Mouse (Mus musculus) mature B cell (primary cell): Measurements from ENCODE around the gene Olfr986.
"Not testable (repeated sequence)": the region's sequence is repeated elsewhere in the genome, so short reads cannot be mapped to it uniquely, and the experiment has no call there.

Source experiments
- in situ Hi-C: fragments of 300-500 bp; cut with MboI; formaldehyde crosslinking; loops from 2 replicates; pipeline ENCODE4 v1.14.3; 2019

The Olfr986 gene

GRCm38 (mm10) chr9:40180620-40181019, at the start of gene Olfr986:
Gene Olfr986 (plus strand): TSS chr9:40180920.
- in situ Hi-C loops, result no loop called here

DNA sequence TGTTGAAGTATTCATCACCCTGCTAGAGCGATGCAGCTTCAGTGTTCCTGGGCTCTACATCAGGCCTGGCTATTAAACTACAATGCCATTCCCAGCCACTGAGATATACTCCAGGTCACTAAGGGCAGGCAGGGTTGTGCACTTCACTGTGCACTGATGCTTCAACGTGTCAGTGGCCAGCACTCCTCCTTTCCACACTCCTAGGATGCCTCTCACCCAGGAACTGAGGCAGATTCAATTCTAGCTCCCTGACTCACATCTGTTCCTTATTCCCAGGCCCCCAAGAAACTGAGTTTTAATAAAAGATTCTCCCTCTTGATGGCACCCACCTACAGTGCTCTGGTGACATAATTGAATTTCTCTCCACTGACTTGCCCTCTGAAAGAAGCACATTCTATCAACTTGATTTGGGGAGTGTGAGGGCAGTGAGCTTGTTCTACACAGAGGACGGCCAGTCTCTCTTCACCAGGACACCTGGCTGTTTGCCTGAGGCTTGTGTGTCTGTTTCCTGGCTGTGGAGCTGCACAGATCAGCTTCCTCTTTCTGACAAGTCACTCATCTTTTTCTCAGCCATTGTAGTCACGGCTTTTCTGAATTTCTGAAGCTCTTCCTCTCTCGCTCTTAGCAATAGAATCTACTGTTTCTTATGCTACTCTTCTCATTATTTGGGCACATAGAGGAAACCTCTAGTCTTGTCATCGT, 43.6 kb upstream of the Olfr986 start:
- in situ Hi-C loops, result no loop called here

DNA sequence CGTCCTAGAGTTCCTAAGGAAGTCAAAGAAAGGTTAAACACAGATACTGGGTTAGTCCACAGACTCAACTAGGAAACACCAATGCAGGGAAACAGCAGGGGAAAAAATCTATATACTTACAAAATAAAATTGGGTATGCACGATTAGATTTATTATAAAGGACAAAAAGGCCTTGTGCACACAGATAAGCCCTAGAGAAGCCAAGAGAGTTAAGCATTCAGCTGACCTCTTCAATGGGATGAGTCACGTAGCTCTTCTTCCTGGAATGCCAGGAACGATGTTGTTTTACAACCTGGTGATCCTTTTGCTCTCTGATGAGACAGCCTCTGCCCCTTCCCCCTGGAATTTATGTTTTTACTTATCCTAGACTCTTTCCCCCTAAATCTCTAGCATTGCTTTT, 41.2 kb upstream of the Olfr986 start:
- in situ Hi-C loops, result no loop called here

DNA sequence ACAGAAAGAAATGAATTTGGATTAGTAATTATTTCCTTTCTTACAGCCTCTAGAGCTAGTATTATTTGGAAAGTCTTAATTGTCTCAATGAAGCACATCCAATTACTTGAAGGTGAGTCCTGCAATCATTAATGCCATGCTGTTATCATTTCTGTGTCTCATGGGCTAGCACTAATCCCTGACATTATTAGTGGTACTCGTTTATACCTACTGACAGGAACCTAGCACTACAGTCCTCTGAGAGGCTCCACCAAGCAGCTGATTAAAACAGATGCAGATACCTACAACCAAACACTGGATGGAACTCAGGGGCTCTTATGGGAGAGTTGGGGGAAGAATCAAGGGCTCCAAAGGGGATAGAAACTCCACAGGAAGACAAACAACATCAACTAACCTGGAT, 39.2 kb upstream of the Olfr986 start:
- in situ Hi-C loops, result no loop called here

DNA sequence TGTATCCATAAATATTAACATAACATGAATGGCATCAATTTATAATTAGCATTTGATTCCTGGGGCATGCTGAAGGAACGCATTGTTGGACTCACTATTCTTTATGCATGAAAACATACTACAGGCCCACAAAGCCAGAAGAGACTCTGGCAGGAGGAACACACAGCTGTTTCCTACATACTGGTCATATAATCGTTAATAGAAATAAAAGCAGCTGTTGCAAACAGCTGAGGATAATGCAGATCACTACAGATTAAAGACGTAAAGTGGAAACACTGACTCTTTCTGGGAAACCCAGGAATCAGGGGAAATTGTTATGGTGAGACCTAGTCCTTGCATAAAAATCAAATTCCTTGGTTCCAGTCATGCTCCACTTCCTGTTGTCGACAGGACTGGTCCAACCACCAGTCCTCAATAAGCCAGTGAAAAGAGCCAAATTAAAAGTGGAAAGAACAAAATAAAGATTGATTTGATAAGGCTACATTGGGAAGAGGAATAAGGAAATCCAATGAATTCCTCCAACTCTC, 25.5 kb upstream of the Olfr986 start:
- in situ Hi-C loops, result no loop called here

GRCm38 (mm10) chr9:40166446-40166845, 14.3 kb upstream of the Olfr986 start:
- in situ Hi-C loops, result no loop called here

DNA sequence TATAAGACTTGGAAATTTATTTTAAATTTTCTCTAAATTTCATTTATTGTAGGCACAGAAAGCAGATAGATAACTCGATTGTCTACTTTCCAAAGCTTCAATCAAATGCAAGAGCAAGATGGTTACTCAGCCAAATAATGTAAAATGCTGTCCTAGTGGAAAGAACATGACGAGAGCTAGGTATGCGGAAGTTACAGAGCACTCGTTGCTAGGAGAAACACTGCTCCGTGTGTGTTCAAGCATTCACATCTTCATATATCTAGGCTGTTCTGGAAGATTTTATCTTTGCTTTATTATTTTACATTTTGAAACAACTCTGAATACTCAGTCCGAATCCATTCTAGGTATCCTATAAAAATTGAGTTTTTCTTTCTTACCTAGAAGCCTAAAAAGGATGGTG, 3.7 kb upstream of the Olfr986 start:
- in situ Hi-C loops, result no loop called here

- in situ Hi-C loops, result not testable (repeated sequence)
Observed at GRCm38 (mm10) chr9:40185166-40185565, 4.4 kb downstream of the Olfr986 start.

- in situ Hi-C loops, result no loop called here
Observed at GRCm38 (mm10) chr9:40191086-40191876, 10.6 kb downstream of the Olfr986 start.

GRCm38 (mm10) chr9:40192098-40193038, 11.6 kb downstream of the Olfr986 start, which contains the start of gene Zfp202:
Gene Zfp202 (plus strand): TSS chr9:40192316.
- in situ Hi-C loops, result no loop called here

DNA sequence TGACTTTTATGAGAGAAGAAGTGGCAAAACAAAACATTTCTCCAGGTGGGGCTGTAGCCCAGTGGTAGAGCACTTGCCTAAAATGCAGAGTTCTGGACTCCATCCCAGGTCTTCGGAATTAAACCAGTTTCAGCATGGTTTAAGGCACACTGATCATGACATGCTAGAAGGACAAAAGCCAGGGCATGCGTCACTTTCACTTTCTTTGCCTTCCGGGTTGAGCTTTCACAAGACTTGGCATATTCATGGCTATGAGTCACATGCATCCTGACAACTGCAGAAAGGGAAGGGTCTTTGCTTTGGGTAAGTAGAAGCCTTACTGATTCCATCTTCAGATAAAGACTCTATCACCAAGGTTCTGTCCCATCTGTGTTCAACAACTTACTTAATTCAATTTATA, 15.3 kb downstream of the Olfr986 start:
- in situ Hi-C loops, result no loop called here

DNA sequence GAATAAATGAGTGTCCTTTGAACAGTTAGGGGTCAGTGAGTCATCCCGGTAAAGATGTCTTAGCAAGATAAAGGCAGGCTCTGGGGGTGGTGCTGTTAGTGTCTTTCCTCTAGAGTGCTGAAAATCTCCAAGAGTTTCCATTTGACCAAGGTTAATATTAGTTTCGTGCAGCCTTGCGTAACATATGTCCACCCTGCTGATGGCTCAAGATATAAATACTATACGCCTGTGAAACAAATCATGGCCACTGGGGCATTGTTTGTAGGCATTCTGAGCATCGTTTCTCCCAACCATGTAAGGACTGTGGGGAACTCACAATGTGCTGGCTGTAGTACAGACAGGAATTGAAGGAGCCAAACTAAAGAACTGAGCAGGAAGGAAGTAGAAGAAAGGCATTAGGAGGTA, 25.8 kb downstream of the Olfr986 start:
- in situ Hi-C loops, result no loop called here

GRCm38 (mm10) chr9:40210744-40211143, 30.0 kb downstream of the Olfr986 start:
- in situ Hi-C loops, result no loop called here

GRCm38 (mm10) chr9:40214058-40214457, 33.3 kb downstream of the Olfr986 start:
- in situ Hi-C loops, result no loop called here

DNA sequence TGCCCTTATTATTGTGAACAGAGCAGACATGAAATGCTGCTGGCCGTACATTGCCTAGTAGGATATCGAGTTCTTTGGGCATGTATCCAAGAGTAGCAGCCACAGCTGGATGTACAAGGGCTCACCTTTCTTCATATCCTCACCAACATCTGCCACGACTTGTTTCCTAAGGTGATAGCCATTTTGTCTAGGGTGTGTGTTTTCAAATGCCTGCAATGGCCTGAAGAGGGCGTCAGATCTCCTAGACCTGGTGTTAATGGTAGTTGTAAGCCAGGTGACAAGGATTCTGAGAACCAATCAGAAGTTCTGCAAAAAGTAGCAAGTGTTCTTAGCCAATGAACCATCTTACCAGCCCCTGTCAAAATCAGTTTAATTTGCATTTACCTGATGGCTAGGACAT, 35.9 kb downstream of the Olfr986 start:
- in situ Hi-C loops, result no loop called here

DNA sequence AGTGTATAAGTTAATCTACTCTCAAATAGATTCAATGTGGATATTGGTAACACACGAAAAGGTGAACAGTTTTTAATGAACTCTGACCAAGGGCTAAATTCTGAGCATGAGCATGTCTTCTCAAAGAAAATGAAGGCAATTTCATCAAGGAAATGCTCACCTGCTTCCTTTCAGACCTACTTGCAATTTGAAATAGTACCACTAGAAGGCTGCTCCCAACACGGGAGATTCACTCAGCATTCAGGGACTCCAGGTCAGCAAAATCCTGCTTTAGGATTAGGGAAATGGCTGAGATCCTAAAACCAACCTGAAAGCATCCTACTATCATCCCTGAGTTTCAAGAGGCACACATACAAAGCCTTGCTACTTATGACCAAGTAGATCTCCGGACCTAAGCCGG, 43.6 kb downstream of the Olfr986 start:
- in situ Hi-C loops, result no loop called here

- in situ Hi-C loops, result no loop called here
Observed at GRCm38 (mm10) chr9:40227874-40228789, 47.4 kb downstream of the Olfr986 start.

DNA sequence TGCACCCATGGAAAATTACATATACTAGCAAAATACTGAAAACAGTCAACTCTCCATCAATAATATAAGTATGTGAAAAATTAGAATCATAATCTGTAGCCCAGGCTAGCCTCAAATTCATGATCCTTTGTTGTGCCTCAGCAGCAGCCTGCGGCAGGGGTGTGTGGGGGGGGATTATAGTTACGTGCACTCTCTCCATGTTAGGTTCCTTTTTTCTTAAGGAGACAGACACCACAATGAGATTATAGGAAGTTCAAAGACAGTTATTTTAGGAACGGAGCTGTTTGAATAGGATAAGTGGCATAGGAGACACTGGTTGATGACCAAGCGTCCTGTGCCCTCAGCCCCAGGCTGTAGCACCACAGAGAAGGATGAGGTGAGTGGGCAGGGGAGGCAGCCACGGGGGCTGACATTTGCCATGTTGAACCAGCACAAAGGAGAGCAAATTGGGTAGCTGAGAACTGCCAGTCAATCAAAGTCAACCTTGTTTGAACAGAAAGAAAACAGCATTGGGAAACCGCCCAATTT, 48.1 kb downstream of the Olfr986 start:
- in situ Hi-C loops, result no loop called here

- in situ Hi-C loops, result no loop called here
Observed at GRCm38 (mm10) chr9:40229479-40229878, 48.8 kb downstream of the Olfr986 start.

- in situ Hi-C loops, result no loop called here
Observed at GRCm38 (mm10) chr9:40231019-40231418, 50.3 kb downstream of the Olfr986 start.
